ENCODE assay signal across 8 mouse cellular contexts in the genomic region with DNA sequence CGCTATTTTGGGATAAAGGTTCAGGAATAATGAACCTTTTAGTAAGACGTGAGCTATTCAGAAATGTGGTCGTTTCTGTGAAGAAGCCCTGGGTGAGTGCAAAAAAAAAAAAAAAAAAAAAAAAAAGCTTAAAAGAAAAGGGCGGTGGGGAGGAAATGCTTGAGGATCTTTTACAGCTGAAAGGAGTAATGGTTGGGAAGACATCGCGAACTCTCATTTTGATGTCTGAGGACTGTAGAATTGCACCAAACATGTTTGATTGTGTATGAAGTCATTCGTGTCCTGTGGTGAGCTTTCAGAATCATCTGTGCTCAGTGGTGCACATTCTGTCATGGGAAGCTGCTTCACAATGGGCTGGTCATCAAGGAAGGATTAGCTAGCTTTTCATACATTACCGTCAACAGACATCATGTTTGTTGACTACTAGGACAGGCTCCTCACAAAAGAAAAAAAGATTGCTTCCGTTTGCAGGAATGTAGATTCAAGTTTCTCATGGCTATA. TPM values are rescaled to one million over a fixed set of nuclear protein-coding genes. Genes with fewer than 3 reads are reported as not detected.
A peak's percentile ranks its signal among the peaks of the same experiment; 100 is the strongest.
DNase-seq lines count a peak whose midpoint lies in the region; ATAC-seq and TF ChIP-seq lines count a peak whose summit lies in the region.
"Had no signal": no experiment of that assay in that cellular context is flagged by ENCODE, and none has a peak within 500 bp of the region (broad histone marks: within the 10 kb centered on the region; RNA-seq: fewer than 3 reads in every experiment).

No protein-coding gene starts in this region.

- no peak for DNase-seq in lung, adult 2 months
- no peak for DNase-seq in forebrain, embryonic 14.5 days (ENCODE audit: low spot score)
- no peak for DNase-seq in liver, embryonic 13.5 days
- DNase-seq in frontal cortex, postnatal 36 days (ENCODE audit: low spot score in 2 of 2): no peak
- no peak for DNase-seq in layer of hippocampus, adult 11-12 months (ENCODE audit: low spot score)

- no peak for TF ChIP-seq POLR2A in lung, adult 2 months (IDR thresholded peaks at IDR 0.05; ENCODE audit: borderline replicate concordance, extremely low read depth, low read depth, low read length)

- no peak for TF ChIP-seq CTCF in lung, adult 2 months (IDR thresholded peaks at IDR 0.05; ENCODE audit: insufficient read depth, low read length)

- H3K36me3 ChIP-seq in lung, embryonic 15.5 days: no peaks in the 10 kb centered on the region
- no peaks in the 10 kb centered on the region for H3K36me3 ChIP-seq in forebrain, embryonic 14.5 days (ENCODE audit: control insufficient read depth, insufficient read depth, low read length)
- no peaks in the 10 kb centered on the region for H3K36me3 ChIP-seq in liver, embryonic 13.5 days
- no peaks in the 10 kb centered on the region for H3K36me3 ChIP-seq in stomach, embryonic 16.5 days (ENCODE audit: control insufficient read depth, insufficient read depth, low read length)

- H3K4me3 ChIP-seq in lung, embryonic 15.5 days: peak overlapping the region; percentile 49
- H3K4me3 ChIP-seq in lung, adult 2 months (replicated peaks; ENCODE audit: extremely low read depth, low read depth, low read length): no peak overlapping the region
- H3K4me3 ChIP-seq in forebrain, embryonic 14.5 days (ENCODE audit: low read depth, low read length): peak overlapping the region; percentile 36
- H3K4me3 ChIP-seq in liver, embryonic 13.5 days (replicated peaks): peak overlapping the region; percentile 46
- H3K4me3 ChIP-seq in stomach, embryonic 16.5 days (replicated peaks; ENCODE audit: low read length): peak overlapping the region; percentile 66

- 20% methylated on average over 9 of the region's 9 CpGs for WGBS in lung, embryonic 15.5 days
- WGBS in lung, adult 2 months: 24% methylated on average over 9 of the region's 9 CpGs
- 18% methylated on average over 9 of the region's 9 CpGs for WGBS in forebrain, embryonic 14.5 days
- WGBS in liver, embryonic 13.5 days (ENCODE audit: insufficient replicate concordance): 28% methylated on average over 9 of the region's 9 CpGs
- 21% methylated on average over 9 of the region's 9 CpGs for WGBS in stomach, embryonic 16.5 days

- H3K27me3 ChIP-seq in lung, embryonic 15.5 days: no peaks in the 10 kb centered on the region
- no peaks in the 10 kb centered on the region for H3K27me3 ChIP-seq in forebrain, embryonic 14.5 days (replicated peaks; ENCODE audit: control insufficient read depth, insufficient read depth, low read length)
- no peaks in the 10 kb centered on the region for H3K27me3 ChIP-seq in liver, embryonic 13.5 days
- no peaks in the 10 kb centered on the region for H3K27me3 ChIP-seq in stomach, embryonic 16.5 days (ENCODE audit: control insufficient read depth, insufficient read depth, low read length)

- H3K27ac ChIP-seq in lung, embryonic 15.5 days: no peak overlapping the region; the same call in 1 of the 2 replicates
- H3K27ac ChIP-seq in forebrain, embryonic 14.5 days (ENCODE audit: low read depth, low read length): no peak overlapping the region
- H3K27ac ChIP-seq in liver, embryonic 13.5 days: no peak overlapping the region
- H3K27ac ChIP-seq in stomach, embryonic 16.5 days (ENCODE audit: low read length): peak overlapping the region; percentile 70

- no peaks in the 10 kb centered on the region for H3K9me3 ChIP-seq in lung, embryonic 15.5 days
- no peaks in the 10 kb centered on the region for H3K9me3 ChIP-seq in forebrain, embryonic 14.5 days (replicated peaks; ENCODE audit: control insufficient read depth, low read length)
- no peaks in the 10 kb centered on the region for H3K9me3 ChIP-seq in liver, embryonic 13.5 days (replicated peaks)
- H3K9me3 ChIP-seq in stomach, embryonic 16.5 days (replicated peaks; ENCODE audit: control insufficient read depth, low read length): no peaks in the 10 kb centered on the region

- peak overlapping the region; percentile 38 for H3K9ac ChIP-seq in lung, embryonic 15.5 days
- H3K9ac ChIP-seq in forebrain, embryonic 14.5 days (ENCODE audit: low read length): no peak overlapping the region
- H3K9ac ChIP-seq in liver, embryonic 13.5 days: no peak overlapping the region
- H3K9ac ChIP-seq in stomach, embryonic 16.5 days (ENCODE audit: low read length): peak overlapping the region; percentile 74

- H3K4me1 ChIP-seq in lung, embryonic 15.5 days: peaks cover 4% of the 10 kb centered on the region; the same call in 1 of the 2 replicates
- no peaks in the 10 kb centered on the region for H3K4me1 ChIP-seq in lung, adult 2 months (ENCODE audit: control insufficient read depth, insufficient read depth, low read length)
- H3K4me1 ChIP-seq in forebrain, embryonic 14.5 days (ENCODE audit: control insufficient read depth, insufficient read depth, low read length): 0 out of 2 replicates have a peak, but pooled peaks cover 5% of the 10 kb centered on the region
- peaks cover 8% of the 10 kb centered on the region for H3K4me1 ChIP-seq in liver, embryonic 13.5 days (replicated peaks)
- peaks cover 3% of the 10 kb centered on the region for H3K4me1 ChIP-seq in stomach, embryonic 16.5 days (ENCODE audit: control insufficient read depth, insufficient read depth, low read length)

- H3K4me2 ChIP-seq in lung, embryonic 15.5 days: peak overlapping the region; percentile 61
- peak overlapping the region; percentile 58 for H3K4me2 ChIP-seq in forebrain, embryonic 14.5 days (ENCODE audit: low read length)
- H3K4me2 ChIP-seq in liver, embryonic 13.5 days: peak overlapping the region; percentile 66
- H3K4me2 ChIP-seq in stomach, embryonic 16.5 days (ENCODE audit: low read depth, low read length): peak overlapping the region; percentile 69

- ATAC-seq in lung, embryonic 15.5 days (ENCODE audit: borderline replicate concordance, extremely low read depth, low FRiP score, low TSS enrichment): no peak
- 0 out of 2 replicates have a peak, but pooled peaks have one; percentile 6 for ATAC-seq in forebrain, embryonic 14.5 days
- no peak for ATAC-seq in liver, embryonic 13.5 days (ENCODE audit: low read depth)
- no peak for ATAC-seq in stomach, embryonic 16.5 days (ENCODE audit: insufficient read depth, low FRiP score)

RNA-seq across cellular contexts. Expression of a gene that starts 0.7 kb away (rescaled TPM):
- polyA plus RNA-seq in lung, embryonic 15.5 days (2015; fragmentation: Nextera tagmentation; extraction: Ambion mirVana): 39.7 and 41.2 TPM in 2 replicates
- polyA plus RNA-seq in lung, adult 2 months (2012; rRNA removed): 2.2 and 5.1 TPM in 2 replicates
- polyA plus RNA-seq in forebrain, embryonic 14.5 days (2014; fragmentation: Nextera tagmentation; extraction: Ambion mirVana): 6.4 and 7.0 TPM in 2 replicates
- 0.79 and 1.7 TPM in 2 replicates for polyA plus RNA-seq in liver, embryonic 13.5 days (2015; fragmentation: Nextera tagmentation; extraction: Ambion mirVana)
- 51.0 and 52.7 TPM in 2 replicates for polyA plus RNA-seq in stomach, embryonic 16.5 days (2015; fragmentation: Nextera tagmentation; extraction: Ambion mirVana)

RNA-seq across cellular contexts. Expression of a gene that starts 41.2 kb away (rescaled TPM):
- polyA plus RNA-seq in lung, embryonic 15.5 days (2015; fragmentation: Nextera tagmentation; extraction: Ambion mirVana): 0.25 and 0.39 TPM in 2 replicates
- polyA plus RNA-seq in lung, adult 2 months (2012; rRNA removed): not detected in 2 replicates
- polyA plus RNA-seq in forebrain, embryonic 14.5 days (2014; fragmentation: Nextera tagmentation; extraction: Ambion mirVana): not detected in 2 replicates
- not detected in 2 replicates for polyA plus RNA-seq in liver, embryonic 13.5 days (2015; fragmentation: Nextera tagmentation; extraction: Ambion mirVana)
- polyA plus RNA-seq in stomach, embryonic 16.5 days (2015; fragmentation: Nextera tagmentation; extraction: Ambion mirVana): not detected in 2 replicates
- polyA plus RNA-seq: liver, adult 2 months had no signal

Comparison
In these comparisons a context has a peak if more than half of its experiments do, and no peak if none do; other contexts are left out.
1. H3K9ac ChIP-seq: peak in lung, embryonic 15.5 days (single experiment) and stomach, embryonic 16.5 days (single experiment); none in forebrain, embryonic 14.5 days (single experiment) and liver, embryonic 13.5 days (single experiment).
2. Peak in every context shown above with its lines, with median percentiles within 50 percentile points of each other: H3K4me2 ChIP-seq.